Mouse (Mus musculus) gonadal fat pad, adult 2 months (tissue): ENCODE measurements around the gene Bdnf. TPM values are rescaled to one million over a fixed set of nuclear protein-coding genes. Genes with fewer than 3 reads are reported as not detected.

Source experiments
- polyA plus RNA-seq: library from polyadenylated mRNA; depleted of rRNA; stranded (reverse); fragments of >200 nt; gene quantifications from 2 replicates; pipeline ENCODE4 v1.2.3, GENCODE M21; 2012; rRNA removed

Bdnf gene
- polyA plus RNA-seq, 1 experiment: 0.18 TPM

Other genes starting within 250 kb of the Bdnf start
- 8.8 and 11.9 TPM in 2 replicates for gene Lin7c, start 216.2 kb downstream of the Bdnf start, polyA plus RNA-seq
- gene Lgr4, start 242.9 kb downstream of the Bdnf start, polyA plus RNA-seq: 31.5 and 46.4 TPM in 2 replicates